Mouse (Mus musculus) forebrain, embryonic 13.5 days (tissue): Measurements from ENCODE around the gene Ovca2. TPM values are rescaled to one million over a fixed set of nuclear protein-coding genes. Genes with fewer than 3 reads are reported as not detected.

Experiments
- ATAC-seq: fragments of 200-750 bp; cut with Nextera tagmentation; 2 replicates; pipeline ENCODE4 v1.8.0; 2017
- H3K27ac ChIP-seq: fragments of 300-500 bp; sonication (generic); 2 replicates; pipeline ENCODE4 v1.5.1; 2015; ENCODE audit warnings: inconsistent platforms, mild to moderate bottlenecking, moderate library complexity
- H3K27me3 ChIP-seq: fragments of 300-500 bp; sonication (generic); 2 replicates; pipeline ENCODE4 v1.6.1; 2015; ENCODE audit warnings: mild to moderate bottlenecking, inconsistent platforms
- H3K36me3 ChIP-seq: fragments of 300-500 bp; sonication (generic); 2 replicates; pipeline ENCODE4 v1.6.1; 2015; ENCODE audit warnings: mild to moderate bottlenecking, inconsistent platforms; ENCODE audit not compliant: poor library complexity, severe bottlenecking
- H3K4me1 ChIP-seq: fragments of 300-500 bp; sonication (generic); 2 replicates; pipeline ENCODE4 v1.6.1; 2015; ENCODE audit warnings: inconsistent platforms
- H3K4me2 ChIP-seq: fragments of 300-500 bp; sonication (generic); 2 replicates; pipeline ENCODE4 v1.6.1; 2015; ENCODE audit warnings: inconsistent platforms, mild to moderate bottlenecking, moderate library complexity
- H3K4me3 ChIP-seq: fragments of 300-500 bp; sonication (generic); 2 replicates; pipeline ENCODE4 v1.5.1; 2015; ENCODE audit warnings: mild to moderate bottlenecking, inconsistent platforms
- H3K9ac ChIP-seq: fragments of 300-500 bp; sonication (generic); 2 replicates; pipeline ENCODE4 v1.6.1; 2015; ENCODE audit warnings: mild to moderate bottlenecking, inconsistent platforms
- H3K9me3 ChIP-seq: fragments of 300-500 bp; sonication (generic); replicated peaks from 2 replicates; pipeline ENCODE4 v1.6.1; 2016; ENCODE audit warnings: inconsistent platforms
- WGBS: fragments of 180-500 bp; shearing (Covaris S2); methylation state at CpG from one replicate; pipeline ENCODE4 v1.1.7; 2015; 5-methylcytosine and 5-hydroxymethylcytosine counted together
- polyA plus RNA-seq: library from polyadenylated mRNA; unstranded; fragments of >200 nt; fragmentation: Nextera tagmentation; extraction: Ambion mirVana; gene quantifications from 2 replicates; pipeline ENCODE4 v1.2.1, GENCODE M21; 2015

Ovca2 gene
- polyA plus RNA-seq, 1 experiment from 2014 or later: 22.8 TPM

DNA sequence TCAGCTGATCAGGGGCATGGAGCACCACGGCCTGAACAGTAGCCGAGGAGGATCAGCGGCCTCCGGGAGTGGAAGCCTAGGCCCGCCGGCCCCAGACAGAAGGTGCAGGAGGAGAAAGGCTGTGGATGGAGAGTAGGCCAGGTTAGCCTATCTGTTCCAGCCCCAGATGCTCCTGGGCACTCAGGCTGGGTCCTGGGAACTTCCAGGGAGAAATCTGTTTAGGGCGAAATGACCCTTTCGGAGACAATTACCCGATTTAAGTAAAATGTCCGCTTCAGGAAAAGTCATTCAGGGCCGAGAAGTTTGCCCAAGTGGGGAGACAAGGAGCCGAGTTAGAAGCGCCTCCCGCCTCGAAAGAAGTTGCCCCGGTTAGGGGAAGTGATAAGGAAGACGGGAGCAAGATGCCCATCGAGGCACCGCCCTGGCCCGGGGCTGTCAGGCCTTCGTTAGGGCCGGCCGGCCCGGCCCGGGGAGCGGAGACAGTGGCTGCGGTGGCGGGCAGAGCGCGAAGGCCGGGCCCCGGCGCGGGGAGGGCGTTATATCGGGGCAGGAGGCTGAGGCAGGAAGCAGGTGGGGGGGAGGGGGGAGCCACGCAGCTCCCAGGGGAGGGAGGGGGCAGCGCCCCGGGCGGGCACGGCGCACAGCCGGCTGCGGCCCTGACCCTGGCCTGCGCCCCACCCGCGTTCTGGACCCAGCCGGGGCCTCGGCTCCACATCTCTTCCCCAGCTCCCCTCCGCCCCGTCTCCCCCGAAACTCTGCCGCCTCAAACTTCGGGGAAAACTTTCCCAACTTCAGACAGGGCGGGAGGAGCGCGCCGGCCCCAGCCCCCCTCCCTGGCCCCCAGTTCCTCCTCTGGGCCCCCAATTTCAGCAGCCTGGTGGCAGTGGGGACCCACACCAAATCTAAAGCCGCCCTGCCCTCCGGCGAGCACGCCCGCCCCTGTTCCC is 10.7 kb downstream of the Ovca2 start:
- peaks cover 100% of the 10 kb centered on the region for H3K27me3 ChIP-seq
- H3K36me3 ChIP-seq: peaks cover 9% of the 10 kb centered on the region
- no peaks in the 10 kb centered on the region for H3K9me3 ChIP-seq
- ATAC-seq: no peak
- peak overlapping the region; percentile 83 for H3K4me2 ChIP-seq
- WGBS: 3% methylated on average over 52 of the region's 63 CpGs
- no peak overlapping the region for H3K27ac ChIP-seq
- H3K9ac ChIP-seq: peak overlapping the region; percentile 63
- peaks cover 73% of the 10 kb centered on the region for H3K4me1 ChIP-seq
- peak overlapping the region; percentile 45 for H3K4me3 ChIP-seq

DNA sequence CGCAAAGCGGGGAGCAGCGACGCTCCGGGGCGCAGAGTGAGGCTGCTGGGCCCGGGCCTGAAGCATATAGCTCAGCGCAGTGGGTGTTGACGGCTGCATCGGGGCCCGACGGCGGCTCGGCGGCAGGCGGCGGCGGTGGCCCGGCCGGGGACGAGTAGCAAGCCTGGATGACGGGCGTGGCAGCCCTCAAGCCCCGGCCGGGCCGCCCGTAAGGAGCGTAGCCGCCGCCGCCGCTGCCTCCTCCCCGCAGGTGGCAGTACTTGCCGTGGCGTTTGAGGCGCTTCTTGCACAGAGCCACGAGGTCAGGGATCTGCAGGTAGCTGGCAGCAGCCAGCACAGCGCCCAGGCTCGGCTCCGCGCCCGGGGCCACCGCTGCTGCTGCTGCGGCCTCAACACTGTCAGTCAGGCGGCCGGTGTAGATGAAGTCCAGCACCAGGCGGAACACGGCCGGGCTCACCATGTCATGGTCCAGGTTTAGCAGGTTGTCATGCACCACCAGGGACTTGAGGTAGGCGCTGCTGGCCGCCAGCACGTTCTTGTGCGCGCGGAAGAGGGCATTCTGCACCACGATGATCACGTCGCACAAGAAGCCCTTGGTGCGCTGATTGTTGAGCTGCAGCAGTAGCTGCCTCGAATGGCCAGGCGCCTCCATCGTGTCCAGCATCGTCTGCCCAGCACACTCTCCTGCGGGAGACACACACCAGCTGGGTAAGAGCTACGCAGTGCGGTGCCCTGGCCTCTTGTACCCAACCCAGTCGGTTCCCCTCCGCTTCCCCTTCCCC is 11.6 kb downstream of the Ovca2 start:
- ATAC-seq: no peak
- peaks cover 95% of the 10 kb centered on the region for H3K27me3 ChIP-seq
- peak overlapping the region; percentile 48 for H3K4me2 ChIP-seq
- H3K27ac ChIP-seq: no peak overlapping the region
- peaks cover 18% of the 10 kb centered on the region for H3K36me3 ChIP-seq
- no peaks in the 10 kb centered on the region for H3K9me3 ChIP-seq
- H3K4me3 ChIP-seq: peak overlapping the region; percentile 45
- peaks cover 65% of the 10 kb centered on the region for H3K4me1 ChIP-seq
- peak overlapping the region; percentile 49 for H3K9ac ChIP-seq
- 2% methylated on average over 58 of the region's 68 CpGs for WGBS

DNA sequence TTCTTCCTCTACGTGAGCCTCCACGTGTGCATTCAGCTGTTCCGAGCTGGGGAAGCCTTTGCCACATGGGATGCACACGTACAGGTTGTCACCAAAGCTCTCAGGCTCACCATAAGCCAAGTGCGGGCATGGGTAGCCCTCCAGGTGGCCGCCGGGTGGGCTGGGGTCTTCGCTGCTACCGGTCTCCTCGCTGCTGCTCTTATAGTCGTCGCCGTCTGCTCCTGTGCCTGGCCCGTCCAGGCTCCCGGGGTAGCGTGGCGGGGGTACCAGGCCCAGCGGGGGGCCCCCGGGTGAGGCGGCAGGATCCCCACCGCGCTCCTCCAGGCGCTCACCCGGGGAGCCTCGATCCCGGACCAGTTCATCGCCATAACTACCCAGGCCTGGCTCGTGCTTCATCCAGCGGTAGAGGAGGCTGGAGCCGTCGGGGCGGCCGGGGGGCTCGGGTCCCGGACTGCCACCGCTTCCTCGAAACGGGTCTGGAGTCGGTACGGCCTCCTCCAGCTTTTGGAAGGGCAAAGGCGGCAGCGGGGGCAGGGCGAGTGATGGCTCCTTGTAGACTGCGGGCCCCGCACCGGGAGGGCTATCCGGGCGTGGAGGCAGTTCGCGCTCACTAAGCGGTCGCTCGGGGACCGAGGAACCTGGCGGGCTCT is 12.3 kb downstream of the Ovca2 start:
- Histone ChIP-seq H3K4me2 (peak overlapping the region; percentile 48), H3K27me3 (peaks cover 87% of the 10 kb centered on the region), H3K4me3 (peak overlapping the region; percentile 45), H3K4me1 (peaks cover 57% of the 10 kb centered on the region), H3K27ac (no peak overlapping the region), H3K9ac (0 out of 2 replicates have a peak overlapping the region, but pooled peaks have one; percentile 49), H3K36me3 (peaks cover 24% of the 10 kb centered on the region), H3K9me3 (no peaks in the 10 kb centered on the region)
- ATAC-seq: no peak
- 4% methylated on average over 48 of the region's 55 CpGs for WGBS

DNA sequence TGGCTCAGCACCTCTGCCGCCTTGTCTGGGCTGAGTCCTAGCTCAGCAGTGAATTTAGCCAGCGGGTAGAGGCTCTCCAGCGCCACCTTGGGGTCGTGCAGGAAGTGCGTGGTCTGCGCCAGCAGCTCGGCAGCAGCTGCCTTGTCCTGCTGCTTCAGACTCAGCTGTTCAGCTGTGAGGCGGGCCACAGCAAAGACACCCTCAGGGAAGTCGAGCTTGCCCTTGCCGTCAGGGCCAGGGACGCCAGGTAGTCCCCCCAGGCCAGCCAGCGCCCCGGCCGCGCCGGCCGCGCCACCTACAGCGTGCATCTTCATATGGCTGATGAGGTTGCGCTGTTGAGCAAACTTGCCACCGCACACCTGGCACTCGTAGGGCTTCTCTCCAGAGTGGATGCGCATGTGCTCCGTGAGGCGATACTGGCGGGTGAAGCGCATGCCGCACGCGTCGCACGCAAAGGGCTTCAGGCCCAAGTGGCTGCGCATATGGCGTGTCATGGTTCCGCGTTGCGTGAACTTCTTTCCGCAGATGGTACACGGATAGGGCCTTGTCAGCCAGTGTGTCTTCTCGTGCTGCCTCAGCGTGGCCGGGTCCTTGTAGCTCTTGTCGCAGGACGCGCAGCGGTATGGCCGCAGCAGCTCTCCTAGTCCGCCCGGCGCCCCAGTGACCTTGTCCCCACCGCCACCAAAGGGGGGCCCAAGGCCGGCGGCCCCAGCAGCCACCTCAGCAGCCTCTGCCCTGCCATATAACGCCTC is 13.0 kb downstream of the Ovca2 start:
- Histone ChIP-seq H3K9ac (0 out of 2 replicates have a peak overlapping the region, but pooled peaks have one; percentile 14), H3K36me3 (peaks cover 31% of the 10 kb centered on the region), H3K27ac (no peak overlapping the region), H3K9me3 (no peaks in the 10 kb centered on the region), H3K4me1 (peaks cover 53% of the 10 kb centered on the region), H3K4me2 (peak overlapping the region; percentile 48), H3K27me3 (peaks cover 80% of the 10 kb centered on the region), H3K4me3 (peak overlapping the region; percentile 45)
- 4% methylated on average over 54 of the region's 54 CpGs for WGBS
- ATAC-seq: no peak

DNA sequence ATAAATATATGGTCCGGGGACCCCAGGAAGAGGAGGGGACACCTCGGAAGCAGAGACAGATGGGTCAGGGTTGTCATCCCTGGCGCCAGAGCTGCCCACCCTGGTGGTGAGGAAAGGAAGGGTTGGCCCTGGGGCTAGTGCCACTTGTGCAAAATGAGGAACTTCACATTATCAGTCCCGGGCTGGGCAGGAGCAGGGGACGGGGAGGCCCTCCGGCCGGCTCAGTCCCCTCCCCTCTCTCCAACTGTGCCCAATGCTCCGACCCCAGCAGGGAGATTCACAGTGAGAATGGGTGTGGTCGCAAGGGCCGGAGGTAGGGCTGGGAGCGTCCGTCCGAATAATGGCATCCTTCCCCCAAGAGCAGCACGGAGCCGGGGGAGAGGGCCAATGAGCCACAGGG is 13.9 kb downstream of the Ovca2 start:
- WGBS: 16% methylated on average over 15 of the region's 15 CpGs
- Histone ChIP-seq H3K9ac (no peak overlapping the region), H3K4me3 (no peak overlapping the region), H3K27ac (no peak overlapping the region), H3K9me3 (no peaks in the 10 kb centered on the region), H3K27me3 (peaks cover 72% of the 10 kb centered on the region), H3K4me2 (no peak overlapping the region), H3K36me3 (peaks cover 40% of the 10 kb centered on the region), H3K4me1 (peaks cover 45% of the 10 kb centered on the region)
- ATAC-seq: no peak

- no peak overlapping the region for H3K4me2 ChIP-seq
- ATAC-seq: no peak
- WGBS: 77% methylated on average over 2 of the region's 2 CpGs
- no peak overlapping the region for H3K27ac ChIP-seq
- H3K9ac ChIP-seq: no peak overlapping the region
- H3K4me3 ChIP-seq: no peak overlapping the region
- peaks cover 47% of the 10 kb centered on the region for H3K36me3 ChIP-seq
- peaks cover 65% of the 10 kb centered on the region for H3K27me3 ChIP-seq
- H3K9me3 ChIP-seq: no peaks in the 10 kb centered on the region
- peaks cover 38% of the 10 kb centered on the region for H3K4me1 ChIP-seq
Measured at GRCm38 (mm10) chr11:75164051-75164450, 14.6 kb downstream of the Ovca2 start.

GRCm38 (mm10) chr11:75163379-75163778 is 15.3 kb downstream of the Ovca2 start:
- H3K27me3 ChIP-seq: peaks cover 58% of the 10 kb centered on the region
- H3K9me3 ChIP-seq: no peaks in the 10 kb centered on the region
- H3K27ac ChIP-seq: no peak overlapping the region
- H3K4me1 ChIP-seq: peaks cover 31% of the 10 kb centered on the region
- H3K36me3 ChIP-seq: peaks cover 52% of the 10 kb centered on the region
- H3K4me3 ChIP-seq: no peak overlapping the region
- no peak for ATAC-seq
- H3K4me2 ChIP-seq: no peak overlapping the region
- H3K9ac ChIP-seq: no peak overlapping the region
- WGBS: 96% methylated on average over 6 of the region's 6 CpGs

DNA sequence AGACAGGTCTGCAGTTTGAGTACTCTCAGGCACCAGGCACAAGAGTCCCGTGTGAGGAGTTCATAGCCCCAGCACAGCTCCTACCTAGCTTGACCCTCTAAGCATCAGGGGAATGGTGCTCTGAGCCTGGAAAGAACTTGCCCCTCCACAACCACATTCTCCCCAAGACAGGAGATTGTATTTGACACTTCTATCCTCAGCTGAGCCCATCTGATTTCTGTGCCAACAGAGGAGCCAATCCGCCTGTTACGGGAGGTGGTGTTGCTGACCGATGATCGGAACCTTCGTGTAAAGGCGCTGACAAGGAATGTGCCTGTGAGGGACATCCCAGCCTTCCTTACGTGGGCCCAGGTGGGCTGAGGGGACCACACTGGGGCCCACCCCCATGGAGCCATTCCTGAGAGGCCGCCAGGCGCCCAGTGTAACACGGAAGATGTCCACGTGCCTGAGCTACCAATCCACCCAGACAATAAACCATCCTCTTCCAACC is 16.0 kb downstream of the Ovca2 start:
- H3K4me2 ChIP-seq: no peak overlapping the region
- no peak overlapping the region for H3K4me3 ChIP-seq
- 94% methylated on average over 12 of the region's 12 CpGs for WGBS
- H3K9ac ChIP-seq: no peak overlapping the region
- no peaks in the 10 kb centered on the region for H3K9me3 ChIP-seq
- H3K27ac ChIP-seq: no peak overlapping the region
- H3K27me3 ChIP-seq: peaks cover 51% of the 10 kb centered on the region
- no peak for ATAC-seq
- peaks cover 57% of the 10 kb centered on the region for H3K36me3 ChIP-seq
- peaks cover 24% of the 10 kb centered on the region for H3K4me1 ChIP-seq

- peaks cover 39% of the 10 kb centered on the region for H3K27me3 ChIP-seq
- peaks cover 13% of the 10 kb centered on the region for H3K4me1 ChIP-seq
- H3K9me3 ChIP-seq: no peaks in the 10 kb centered on the region
- no peak overlapping the region for H3K4me3 ChIP-seq
- no peak overlapping the region for H3K27ac ChIP-seq
- H3K36me3 ChIP-seq: peaks cover 63% of the 10 kb centered on the region
- no peak overlapping the region for H3K9ac ChIP-seq
- no peak overlapping the region for H3K4me2 ChIP-seq
- WGBS: 82% methylated on average over 4 of the region's 4 CpGs
- ATAC-seq: no peak
Measured at GRCm38 (mm10) chr11:75161417-75162008, 17.1 kb downstream of the Ovca2 start.

DNA sequence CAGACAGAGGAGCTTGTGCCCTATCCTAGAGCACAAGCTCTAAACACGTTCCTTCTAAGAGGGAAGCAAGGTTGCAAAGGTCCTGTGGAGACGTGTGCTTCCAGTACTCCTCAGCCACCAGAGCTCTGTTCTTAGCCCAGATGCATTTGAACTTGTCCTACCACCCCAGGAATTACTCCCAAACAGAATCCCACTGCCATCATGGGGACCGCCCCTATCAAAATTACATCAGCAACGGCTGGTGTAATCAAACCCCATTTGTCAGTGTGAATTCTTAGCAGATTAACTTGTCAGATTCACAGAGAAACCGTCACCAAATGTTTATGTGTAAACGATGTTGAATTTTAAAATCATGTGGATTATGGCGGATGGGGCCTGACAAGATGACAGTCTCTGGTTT is 17.7 kb downstream of the Ovca2 start:
- H3K27ac ChIP-seq: no peak overlapping the region
- no peak overlapping the region for H3K9ac ChIP-seq
- no peak for ATAC-seq
- H3K4me1 ChIP-seq: peaks cover 7% of the 10 kb centered on the region
- 85% methylated on average over 7 of the region's 7 CpGs for WGBS
- H3K36me3 ChIP-seq: peaks cover 63% of the 10 kb centered on the region
- H3K4me2 ChIP-seq: no peak overlapping the region
- peaks cover 34% of the 10 kb centered on the region for H3K27me3 ChIP-seq
- no peaks in the 10 kb centered on the region for H3K9me3 ChIP-seq
- no peak overlapping the region for H3K4me3 ChIP-seq

DNA sequence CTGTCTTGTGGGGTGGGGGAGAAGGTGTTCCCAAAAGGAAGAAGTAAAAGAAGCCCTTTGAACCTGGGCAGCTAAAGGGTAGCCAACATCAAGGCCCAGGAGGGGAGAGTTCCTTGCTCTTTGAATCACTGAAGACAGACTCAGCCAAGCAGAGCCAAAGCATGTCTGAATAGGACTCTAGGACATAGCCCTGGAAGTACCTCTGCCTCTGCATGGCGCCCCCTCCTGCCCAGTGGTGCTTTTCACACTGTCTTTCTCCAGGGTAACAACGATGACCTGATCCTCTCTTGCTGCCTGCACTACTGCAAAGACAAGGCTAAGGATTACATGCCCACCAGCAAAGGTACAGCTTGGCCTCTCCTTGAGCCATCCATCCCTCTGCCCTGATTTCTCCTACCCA is 19.1 kb downstream of the Ovca2 start:
- WGBS: 66% methylated on average over 2 of the region's 2 CpGs
- H3K27me3 ChIP-seq: peaks cover 20% of the 10 kb centered on the region
- H3K4me2 ChIP-seq: no peak overlapping the region
- no peak overlapping the region for H3K4me3 ChIP-seq
- no peak for ATAC-seq
- H3K4me1 ChIP-seq: no peaks in the 10 kb centered on the region
- peaks cover 63% of the 10 kb centered on the region for H3K36me3 ChIP-seq
- no peak overlapping the region for H3K27ac ChIP-seq
- H3K9me3 ChIP-seq: no peaks in the 10 kb centered on the region
- no peak overlapping the region for H3K9ac ChIP-seq
